Mouse (Mus musculus): ENCODE results near the gene Zfp526.

Zfp526 gene

DNA sequence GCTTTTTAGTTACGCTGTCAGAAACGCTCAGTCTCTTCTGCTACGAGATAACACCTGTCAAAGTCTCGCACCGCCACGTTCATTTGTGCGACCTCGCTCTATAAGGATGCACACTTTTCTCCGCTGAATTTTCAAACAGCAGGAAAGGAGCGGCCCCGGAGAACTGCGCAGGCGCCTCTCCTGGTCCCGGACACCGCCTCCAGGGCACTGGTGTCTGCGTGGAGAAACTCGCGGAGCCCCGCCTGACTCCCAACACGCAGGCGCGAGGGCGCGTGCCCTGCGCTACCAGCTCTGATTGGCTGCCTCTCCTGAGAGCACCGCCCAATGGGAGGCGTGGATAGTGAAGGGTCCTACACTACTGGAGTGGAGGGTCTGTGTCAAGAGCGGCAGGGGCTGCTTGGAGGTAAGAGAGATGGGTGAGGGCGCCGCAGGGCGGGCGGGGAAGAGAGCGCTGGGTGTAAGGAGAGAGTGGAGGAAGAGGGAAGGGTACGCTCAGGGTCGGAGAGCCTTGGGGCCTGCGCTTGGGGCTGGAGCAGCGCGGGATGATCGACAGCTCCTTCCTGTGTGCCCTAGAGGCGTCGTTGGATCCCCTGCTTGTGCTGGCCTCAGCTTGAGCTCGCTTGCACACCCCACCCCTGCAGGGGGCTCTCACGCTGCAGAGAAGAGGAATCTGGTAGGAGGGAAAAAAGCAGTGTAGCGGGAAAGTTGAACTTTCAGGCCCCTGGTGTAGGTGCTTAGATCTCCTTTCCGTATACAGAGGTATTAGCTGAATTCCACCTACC, at the start of gene Zfp526:
TSS of gene Zfp526 (plus strand) at position 324 of the 782 bp plus-strand sequence.
- peak; percentile 98 for DNase-seq (ENCODE audit: low spot score in 2 of 2)

GRCm38 (mm10) chr7:25172669-25173068, 48.6 kb upstream of the Zfp526 start:
- DNase-seq (ENCODE audit: low spot score in 2 of 2) = no peak

DNA sequence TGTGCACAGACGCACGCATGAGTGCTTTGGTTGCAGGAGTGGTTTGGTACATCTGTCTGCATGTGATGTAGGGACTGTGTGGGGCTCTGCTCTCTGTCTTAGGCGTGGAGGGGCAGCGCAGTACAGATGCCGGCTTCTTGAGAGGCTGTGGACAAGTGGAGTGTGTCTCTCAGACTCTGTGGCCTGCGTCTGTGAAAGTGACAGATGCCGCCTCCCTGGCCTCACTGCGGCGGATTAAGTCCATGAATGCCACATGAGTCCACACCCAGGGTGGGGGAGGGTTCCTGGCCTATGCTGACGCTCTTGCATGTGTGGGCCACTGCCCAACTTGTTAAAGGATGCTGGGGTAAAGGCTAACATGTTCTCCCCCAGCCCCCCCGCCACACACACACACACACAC, 46.9 kb upstream of the Zfp526 start:
- DNase-seq (ENCODE audit: low spot score in 2 of 2) = no peak

DNA sequence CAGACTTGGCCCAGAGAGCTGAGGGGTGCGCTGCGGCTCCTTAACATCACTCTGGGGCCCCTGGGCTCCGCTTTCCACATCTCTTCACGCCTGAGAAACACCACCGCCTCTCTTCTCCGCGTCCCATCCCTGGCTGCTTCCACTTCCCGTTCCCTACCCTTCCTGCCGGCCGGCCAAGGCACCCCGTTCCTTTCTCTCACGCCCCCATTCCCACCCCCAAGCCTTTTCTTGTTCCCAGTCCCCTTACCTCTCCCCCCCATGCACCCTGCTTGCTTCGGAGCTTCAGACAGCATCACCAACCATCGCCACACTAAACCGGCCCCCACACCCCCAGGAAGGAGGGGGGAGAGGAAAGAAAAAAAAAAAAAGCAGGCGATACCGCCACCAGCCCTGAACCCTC, 42.9 kb upstream of the Zfp526 start:
- no peak for DNase-seq (ENCODE audit: low spot score in 2 of 2)

DNA sequence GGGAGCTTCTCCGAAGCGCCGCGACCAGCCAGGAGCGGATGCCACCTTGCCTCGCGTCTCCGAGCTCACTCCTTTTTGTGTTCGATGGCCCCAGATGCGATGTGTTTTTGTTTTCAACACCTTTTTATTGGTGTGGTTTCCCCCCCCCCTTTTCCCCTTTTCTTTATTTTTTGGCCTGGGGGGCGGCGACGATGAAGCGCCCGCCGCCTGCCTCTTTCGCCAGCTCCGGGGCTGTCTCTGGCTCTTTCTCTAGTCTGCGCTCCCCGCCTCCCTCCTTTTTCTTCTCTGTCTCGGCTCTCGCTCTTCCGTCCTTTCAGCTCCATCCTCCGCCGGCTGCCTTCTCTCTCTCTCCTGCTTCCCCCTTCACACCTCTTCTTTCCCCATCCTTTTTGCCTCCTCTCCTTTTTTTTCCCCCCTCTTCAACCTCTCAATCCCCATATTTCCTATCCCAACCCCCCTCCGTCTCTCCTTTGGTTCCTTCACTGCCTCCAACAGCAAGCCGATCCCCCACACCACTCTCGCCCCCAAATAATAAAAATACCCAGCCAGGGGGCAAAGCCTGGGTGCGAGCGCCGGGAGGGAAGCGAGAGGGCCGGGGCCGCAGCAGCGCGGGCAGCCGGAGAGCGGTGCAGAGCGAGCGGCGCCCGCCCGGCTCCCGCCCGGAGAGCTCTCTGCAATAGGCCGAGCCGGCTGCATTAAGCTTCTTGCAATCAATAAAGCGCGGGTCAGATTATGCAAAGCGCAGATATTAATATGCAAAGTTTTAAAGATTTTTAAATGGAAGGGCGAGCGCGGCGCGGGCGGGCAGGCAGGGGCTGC, 42.2 kb upstream of the Zfp526 start:
- DNase-seq (ENCODE audit: low spot score in 2 of 2) = no peak

GRCm38 (mm10) chr7:25179606-25180161, 41.5 kb upstream of the Zfp526 start, which contains the start of gene Pou2f2:
Gene Pou2f2, minus strand, starts transcription at chr7:25179726.
- peak; percentile 52 to 64 for DNase-seq (ENCODE audit: low spot score in 2 of 2)

DNA sequence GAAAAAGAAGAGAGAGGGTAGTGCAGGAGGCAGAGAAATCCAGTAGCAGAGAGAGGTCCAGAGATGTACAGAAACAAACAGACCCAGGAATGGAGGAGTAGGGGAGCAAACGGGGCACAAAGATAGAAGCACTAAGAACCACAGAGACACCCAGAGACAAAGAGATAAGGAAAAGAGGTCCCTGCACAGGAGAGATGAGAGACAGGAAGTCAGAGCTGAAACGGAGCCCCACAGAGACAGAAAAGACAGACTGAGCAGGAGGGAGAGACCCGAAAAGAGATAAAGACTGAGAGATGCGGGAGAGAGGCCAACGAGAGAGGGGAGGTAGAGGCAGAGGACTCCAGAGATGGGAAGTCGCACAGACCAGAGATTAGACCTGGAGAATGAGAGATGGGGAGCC, 40.7 kb upstream of the Zfp526 start:
- DNase-seq (ENCODE audit: low spot score in 2 of 2) = no peak

- DNase-seq (ENCODE audit: low spot score in 2 of 2) = no peak
These were observed 39.9 kb upstream of the Zfp526 start for GRCm38 (mm10) chr7:25181331-25181790.

- no peak for DNase-seq (ENCODE audit: low spot score in 2 of 2)
These were observed 39.4 kb upstream of the Zfp526 start for GRCm38 (mm10) chr7:25181814-25182213.

DNA sequence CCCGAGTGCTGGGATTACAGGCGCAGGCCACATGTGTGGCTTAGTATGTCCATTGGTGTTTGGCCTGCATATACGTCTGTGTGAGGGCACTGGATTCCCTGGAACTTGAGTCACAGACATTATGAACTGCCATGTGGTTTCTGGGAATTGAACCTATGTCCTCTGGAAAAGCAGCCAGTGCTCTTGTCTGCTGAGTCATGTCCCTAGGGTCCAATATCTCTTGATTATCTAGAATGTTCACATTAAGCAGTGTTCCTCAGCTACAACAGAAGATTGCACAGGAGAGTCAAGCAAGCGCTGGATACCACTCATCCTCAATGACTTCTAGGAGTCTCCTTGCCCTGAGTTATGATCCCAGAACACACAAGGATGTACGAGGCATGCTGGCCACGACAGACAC, 37.1 kb upstream of the Zfp526 start:
- DNase-seq (ENCODE audit: low spot score in 2 of 2) = no peak

GRCm38 (mm10) chr7:25187662-25188650, 33.3 kb upstream of the Zfp526 start:
- peak; percentile 70 to 89 for DNase-seq (ENCODE audit: low spot score in 2 of 2)

DNA sequence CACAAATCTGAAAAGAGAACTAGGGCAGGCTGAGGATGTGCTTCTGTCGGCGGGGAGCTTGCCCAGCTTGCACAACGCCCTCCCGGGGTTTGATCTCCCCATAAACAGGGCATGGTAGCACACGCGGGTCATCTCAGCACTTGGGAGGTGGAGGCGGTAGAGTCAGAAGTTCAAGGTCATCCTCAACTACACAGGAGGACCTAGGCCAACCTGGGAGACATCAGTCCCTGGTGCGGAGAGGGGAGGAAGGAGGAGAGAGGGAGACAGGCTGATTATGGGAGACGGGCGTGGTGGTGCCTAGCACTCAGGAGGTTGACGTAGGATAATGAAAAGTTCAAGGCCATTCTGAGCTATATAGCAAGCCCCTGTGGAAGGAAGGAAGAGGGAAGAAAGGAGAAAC, 30.4 kb upstream of the Zfp526 start:
- DNase-seq (ENCODE audit: low spot score in 2 of 2) = no peak

DNA sequence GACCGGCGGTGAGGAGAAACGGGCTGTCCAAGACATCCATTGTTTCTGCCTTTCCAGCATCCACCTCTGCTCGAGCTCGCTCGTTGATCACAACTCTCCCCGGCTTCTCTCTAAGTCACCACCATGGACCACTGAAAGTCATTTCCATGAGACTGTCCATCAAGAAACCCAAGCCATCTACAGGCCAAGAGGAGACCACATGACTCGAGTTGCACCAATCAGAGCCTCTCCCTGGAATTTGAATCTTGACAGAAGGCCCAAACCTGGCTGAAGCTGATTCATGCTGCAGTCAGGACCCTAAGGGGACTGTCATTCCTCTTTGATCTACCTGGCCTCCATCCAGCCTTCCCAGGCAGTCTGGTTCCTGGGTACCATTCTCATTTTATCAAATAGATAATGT, 29.1 kb upstream of the Zfp526 start:
- DNase-seq (ENCODE audit: low spot score in 2 of 2) = no peak

- DNase-seq (ENCODE audit: low spot score in 2 of 2) = no peak
These were observed 26.1 kb upstream of the Zfp526 start for GRCm38 (mm10) chr7:25195148-25195547.

DNA sequence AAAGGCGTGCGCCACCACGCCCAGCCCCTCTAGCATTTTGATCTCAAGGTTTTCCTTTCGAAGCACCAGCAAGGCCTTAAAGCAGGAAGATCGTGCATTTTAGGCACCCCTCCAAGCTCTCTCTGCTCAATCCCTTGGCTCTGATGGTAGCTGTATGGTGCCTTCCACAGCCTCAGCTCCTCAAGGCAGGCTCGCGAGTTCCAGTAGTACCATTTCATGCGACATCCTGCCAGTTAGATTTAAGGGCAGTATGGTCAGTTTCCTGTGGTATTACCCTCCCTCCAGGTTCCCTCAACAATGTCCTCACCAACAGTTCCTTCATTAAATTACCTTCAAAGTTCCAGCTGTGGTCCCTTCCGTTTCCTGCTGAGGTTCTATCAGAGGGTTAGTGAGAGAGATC, 25.1 kb upstream of the Zfp526 start:
- DNase-seq (ENCODE audit: low spot score in 2 of 2) = no peak

GRCm38 (mm10) chr7:25197384-25198018, 23.7 kb upstream of the Zfp526 start:
- no peak for DNase-seq (ENCODE audit: low spot score in 2 of 2)

- no peak for DNase-seq (ENCODE audit: low spot score in 2 of 2)
These were observed 17.6 kb upstream of the Zfp526 start for GRCm38 (mm10) chr7:25203624-25204023.

GRCm38 (mm10) chr7:25205355-25206093, 15.7 kb upstream of the Zfp526 start:
- no peak for DNase-seq (ENCODE audit: low spot score in 2 of 2)

GRCm38 (mm10) chr7:25206094-25206830, 15.0 kb upstream of the Zfp526 start:
- no peak for DNase-seq (ENCODE audit: low spot score in 2 of 2)
